Mouse (Mus musculus) heart, embryonic 13.5 days (tissue): Measurements from ENCODE around the gene Zfp771. TPM values are rescaled to one million over a fixed set of nuclear protein-coding genes. Genes with fewer than 3 reads are reported as not detected.
A peak's percentile ranks its signal among the peaks of the same experiment; 100 is the strongest.
"Not testable (repeated sequence)": the region's sequence is repeated elsewhere in the genome, so short reads cannot be mapped to it uniquely, and the experiment has no call there.

ENCODE experiments used
- ATAC-seq: fragments of 200-750 bp; cut with Nextera tagmentation; 2 replicates; pipeline ENCODE4 v1.8.0; 2017; ENCODE audit warnings: moderate TSS enrichment; ENCODE audit not compliant: insufficient number of reproducible peaks, low FRiP score, low TSS enrichment; ENCODE audit errors: extremely low read depth
- H3K27ac ChIP-seq: fragments of 300-500 bp; sonication (generic); replicated peaks from 2 replicates; pipeline ENCODE4 v1.5.1; 2015; ENCODE audit warnings: moderate library complexity, mild to moderate bottlenecking, inconsistent platforms
- H3K27me3 ChIP-seq: fragments of 300-500 bp; sonication (generic); replicated peaks from 2 replicates; pipeline ENCODE4 v1.6.1; 2015; ENCODE audit warnings: mild to moderate bottlenecking, inconsistent platforms
- H3K36me3 ChIP-seq: fragments of 300-500 bp; sonication (generic); 2 replicates; pipeline ENCODE4 v1.6.1; 2015; ENCODE audit warnings: mild to moderate bottlenecking, inconsistent platforms
- H3K4me1 ChIP-seq: fragments of 300-500 bp; sonication (generic); 2 replicates; pipeline ENCODE4 v1.6.1; 2015; ENCODE audit warnings: inconsistent platforms
- H3K4me2 ChIP-seq: fragments of 300-500 bp; sonication (generic); 2 replicates; pipeline ENCODE4 v1.6.1; 2015; ENCODE audit warnings: inconsistent platforms, mild to moderate bottlenecking, moderate library complexity
- H3K4me3 ChIP-seq: fragments of 300-500 bp; sonication (generic); 2 replicates; pipeline ENCODE4 v1.5.1; 2015; ENCODE audit warnings: moderate library complexity, mild to moderate bottlenecking, inconsistent platforms
- H3K9ac ChIP-seq: fragments of 300-500 bp; sonication (generic); 2 replicates; pipeline ENCODE4 v1.6.1; 2015; ENCODE audit warnings: inconsistent platforms, mild to moderate bottlenecking, moderate library complexity
- H3K9me3 ChIP-seq: fragments of 300-500 bp; sonication (generic); 2 replicates; pipeline ENCODE4 v1.6.1; 2016; ENCODE audit warnings: inconsistent platforms
- WGBS: fragments of 180-500 bp; shearing (Covaris S2); methylation state at CpG from one replicate; pipeline ENCODE4 v1.1.7; 2015; ENCODE audit warnings: mixed read lengths; 5-methylcytosine and 5-hydroxymethylcytosine counted together
- polyA plus RNA-seq: library from polyadenylated mRNA; unstranded; fragments of >200 nt; fragmentation: Nextera tagmentation; extraction: Ambion mirVana; gene quantifications from 2 replicates; pipeline ENCODE4 v1.2.1, GENCODE M21; 2015

The Zfp771 gene
- polyA plus RNA-seq, 1 experiment from 2014 or later, result 32.6 TPM

DNA sequence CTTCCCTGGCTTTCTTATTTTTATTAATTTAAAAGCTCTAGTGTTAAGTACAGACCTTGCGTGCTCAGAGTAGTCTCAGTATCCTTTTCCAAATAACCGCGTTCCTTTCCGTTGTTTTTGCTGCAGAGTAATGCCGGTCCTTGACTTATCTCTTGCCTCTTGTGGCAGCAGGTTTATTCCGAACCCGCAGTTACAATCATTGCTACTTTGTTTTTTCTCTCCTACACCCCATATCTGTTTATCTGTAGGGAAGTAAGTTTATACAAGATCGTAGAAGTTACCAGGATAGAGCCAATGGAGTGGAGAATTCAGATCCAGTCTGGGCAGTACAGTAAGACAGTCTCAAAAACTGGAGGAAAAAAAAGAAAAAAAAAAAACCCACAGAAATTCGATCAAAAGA lies 10.3 kb upstream of the Zfp771 start:
- ATAC-seq, result no peak
- H3K27ac ChIP-seq, result peak overlapping the region; percentile 98
- H3K4me3 ChIP-seq, result peak overlapping the region; percentile 90
- no peaks in the 10 kb centered on the region for H3K9me3 ChIP-seq
- WGBS, result 2% methylated on average over 9 of the region's 9 CpGs
- H3K4me1 ChIP-seq, result peaks cover 35% of the 10 kb centered on the region
- H3K9ac ChIP-seq, result peak overlapping the region; percentile 97
- H3K36me3 ChIP-seq, result peaks cover 65% of the 10 kb centered on the region
- H3K4me2 ChIP-seq, result peak overlapping the region; percentile 87
- no peaks in the 10 kb centered on the region for H3K27me3 ChIP-seq

DNA sequence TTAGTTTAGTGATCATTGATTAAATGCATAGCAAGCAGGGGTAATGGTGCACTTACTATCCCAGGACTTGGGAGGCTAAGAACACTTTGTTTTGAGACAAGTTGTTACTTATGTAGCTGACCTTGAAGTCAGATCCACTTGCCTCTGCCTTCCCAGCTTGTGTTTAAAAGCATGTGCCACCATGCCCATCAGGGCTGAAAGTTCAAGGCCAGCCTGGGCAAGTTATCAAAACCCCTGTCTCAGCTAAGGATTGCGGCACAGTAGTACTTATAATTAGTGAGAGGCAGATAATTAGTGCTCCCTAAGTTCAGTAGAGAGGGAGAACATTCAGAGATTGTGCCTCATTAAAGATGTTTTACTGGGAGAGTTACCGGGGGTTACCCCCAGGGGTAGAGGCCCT lies 9.3 kb upstream of the Zfp771 start:
- ATAC-seq, result no peak
- H3K4me1 ChIP-seq, result peaks cover 32% of the 10 kb centered on the region
- peak overlapping the region; percentile 87 for H3K4me2 ChIP-seq
- no peak overlapping the region for H3K9ac ChIP-seq
- peaks cover 65% of the 10 kb centered on the region for H3K36me3 ChIP-seq
- no peaks in the 10 kb centered on the region for H3K27me3 ChIP-seq
- H3K27ac ChIP-seq, result no peak overlapping the region
- 96% methylated on average over 2 of the region's 2 CpGs for WGBS
- peak overlapping the region; percentile 90; the same call in 1 of the 2 replicates for H3K4me3 ChIP-seq
- H3K9me3 ChIP-seq, result no peaks in the 10 kb centered on the region

DNA sequence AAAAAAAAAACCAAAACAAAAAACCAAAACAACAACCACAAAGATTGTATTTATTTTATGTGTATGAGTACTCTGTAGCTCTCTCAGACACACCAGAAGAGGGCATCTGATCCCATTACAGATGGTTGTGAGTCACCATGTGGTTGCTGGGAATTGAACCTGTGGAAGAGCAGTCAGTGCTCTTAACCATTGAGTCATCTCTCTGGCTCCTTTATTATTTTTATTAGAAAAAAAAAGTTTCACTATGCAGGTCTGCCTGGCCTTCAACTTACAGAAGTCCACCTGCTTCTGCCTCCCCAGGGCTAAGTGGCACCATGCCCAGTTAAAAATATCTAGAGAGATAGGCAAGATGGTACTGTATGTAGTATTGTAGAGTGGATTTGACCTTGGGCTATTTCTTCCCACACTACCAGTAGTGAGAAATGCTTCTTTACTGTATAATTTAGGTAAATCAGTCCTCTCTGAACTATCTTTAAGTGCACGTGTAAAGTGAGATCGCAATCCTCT lies 660 bp upstream of the Zfp771 start:
- H3K4me2 ChIP-seq, result peak overlapping the region; percentile 84
- peak overlapping the region; percentile 94 for H3K9ac ChIP-seq
- no peak for ATAC-seq
- peaks cover 27% of the 10 kb centered on the region for H3K4me1 ChIP-seq
- H3K36me3 ChIP-seq, result peaks cover 39% of the 10 kb centered on the region
- peak overlapping the region; percentile 89 for H3K4me3 ChIP-seq
- H3K9me3 ChIP-seq, result no peaks in the 10 kb centered on the region; the same call in 1 of the 2 replicates
- no peaks in the 10 kb centered on the region for H3K27me3 ChIP-seq
- peak overlapping the region; percentile 88 for H3K27ac ChIP-seq
- WGBS, result 37% methylated on average over 2 of the region's 2 CpGs

DNA sequence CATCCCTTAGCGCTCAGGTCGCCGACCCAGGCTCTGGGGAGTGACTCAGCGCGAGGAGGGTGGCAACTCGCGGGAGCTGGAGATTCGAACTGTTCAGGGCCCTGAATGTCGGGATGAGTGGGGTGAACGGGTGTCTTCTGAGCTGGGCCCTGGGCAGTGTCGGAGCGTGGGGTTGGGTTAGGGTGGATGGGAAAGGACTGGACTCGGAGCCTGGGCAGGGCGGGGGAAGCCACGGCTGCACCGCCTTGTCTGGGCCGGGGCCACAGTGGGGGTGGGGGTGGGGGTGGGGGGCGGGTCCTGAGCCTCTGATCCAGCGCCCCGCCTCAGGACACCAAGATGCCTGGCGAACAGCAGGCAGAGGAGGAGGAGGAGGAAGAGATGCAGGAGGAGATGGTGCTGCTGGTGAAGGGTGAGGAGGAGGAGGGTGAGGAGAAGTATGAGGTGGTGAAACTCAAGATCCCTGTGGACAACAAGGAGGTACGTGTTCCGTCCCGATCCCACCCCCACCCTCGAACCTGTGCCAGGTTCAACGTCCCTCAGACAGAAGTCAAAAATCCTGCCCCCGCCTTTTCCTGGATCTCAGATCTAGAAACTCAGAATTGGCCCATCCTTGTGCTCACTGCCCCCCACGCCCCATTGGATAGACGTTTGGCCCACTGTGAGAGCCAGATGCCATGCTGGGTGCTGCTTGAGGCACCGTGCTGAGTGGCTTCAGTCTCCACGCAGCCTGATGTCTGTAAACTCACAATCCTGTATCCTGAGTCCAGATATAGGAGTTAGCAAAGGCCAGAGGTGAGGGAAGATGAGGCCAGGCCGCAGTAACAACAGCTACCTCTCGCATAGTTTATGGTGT lies 810 bp downstream of the Zfp771 start:
- H3K27ac ChIP-seq, result peak overlapping the region; percentile 88
- H3K4me2 ChIP-seq, result peak overlapping the region; percentile 84
- H3K27me3 ChIP-seq, result no peaks in the 10 kb centered on the region
- H3K4me3 ChIP-seq, result peak overlapping the region; percentile 89
- H3K9ac ChIP-seq, result peak overlapping the region; percentile 94
- WGBS, result 14% methylated on average over 28 of the region's 33 CpGs
- H3K4me1 ChIP-seq, result peaks cover 27% of the 10 kb centered on the region
- no peaks in the 10 kb centered on the region; the same call in 1 of the 2 replicates for H3K9me3 ChIP-seq
- no peak for ATAC-seq
- peaks cover 40% of the 10 kb centered on the region for H3K36me3 ChIP-seq

DNA sequence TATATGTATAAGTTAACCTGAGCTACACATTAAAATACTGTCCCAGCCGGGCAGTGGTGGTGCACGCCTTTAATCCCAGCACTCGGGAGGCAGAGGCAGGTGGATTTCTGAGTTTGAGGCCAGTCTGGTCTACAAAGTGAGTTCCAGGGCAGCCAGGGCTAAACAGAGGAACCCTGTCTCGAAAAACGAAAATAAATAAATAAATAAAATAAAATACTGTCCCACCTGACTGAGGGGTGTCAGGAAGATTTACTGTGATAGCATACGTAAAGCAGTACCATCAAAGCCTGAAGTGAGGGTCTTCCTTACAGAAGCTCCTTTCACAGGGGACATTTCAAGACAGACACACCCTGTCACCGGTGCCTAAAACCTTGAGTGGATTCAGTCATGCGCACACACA lies 6.4 kb downstream of the Zfp771 start:
- H3K36me3 ChIP-seq, result peaks cover 60% of the 10 kb centered on the region
- H3K27ac ChIP-seq, H3K27me3 ChIP-seq, H3K4me3 ChIP-seq, ATAC-seq, H3K9me3 ChIP-seq, H3K4me2 ChIP-seq, H3K9ac ChIP-seq: not testable (repeated sequence)
- peaks cover 26% of the 10 kb centered on the region for H3K4me1 ChIP-seq
- WGBS, result 90% methylated on average over 8 of the region's 8 CpGs

- Histone ChIP-seq H3K4me3 (no peak overlapping the region), H3K27me3 (no peaks in the 10 kb centered on the region), H3K4me1 (peaks cover 14% of the 10 kb centered on the region), H3K36me3 (peaks cover 54% of the 10 kb centered on the region), H3K9ac (no peak overlapping the region), H3K9me3 (no peaks in the 10 kb centered on the region), H3K4me2 (no peak overlapping the region), H3K27ac (no peak overlapping the region)
- ATAC-seq, result no peak
- WGBS, result 84% methylated on average over 2 of the region's 2 CpGs
These were observed 8.3 kb downstream of the Zfp771 start for GRCm38 (mm10) chr7:127252414-127252813.

DNA sequence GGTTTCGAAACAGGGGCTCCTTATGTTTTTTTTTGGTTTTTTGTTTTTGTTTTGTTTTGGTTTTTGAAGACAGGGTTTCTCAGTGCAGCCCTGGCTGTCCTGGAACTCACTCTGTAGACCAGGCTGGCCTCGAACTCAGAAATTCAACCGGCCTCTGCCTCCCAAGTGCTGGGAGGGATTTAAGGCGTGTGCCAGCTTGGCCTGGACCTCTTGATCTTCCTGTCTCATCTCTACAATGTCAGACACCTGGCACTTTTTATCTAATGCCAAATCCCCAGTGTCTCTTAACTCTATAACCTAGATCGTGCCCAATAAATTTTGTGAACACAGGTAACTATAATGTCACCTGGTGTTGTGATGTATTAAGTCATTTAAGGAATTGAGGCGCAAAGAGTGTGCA lies 9.3 kb downstream of the Zfp771 start:
- no peaks in the 10 kb centered on the region for H3K9me3 ChIP-seq
- peak overlapping the region; percentile 62 for H3K4me3 ChIP-seq
- WGBS, result 74% methylated on average over 6 of the region's 6 CpGs
- H3K36me3 ChIP-seq, result peaks cover 48% of the 10 kb centered on the region
- no peaks in the 10 kb centered on the region for H3K27me3 ChIP-seq
- H3K27ac ChIP-seq, result peak overlapping the region; percentile 85
- H3K9ac ChIP-seq, result peak overlapping the region; percentile 83
- ATAC-seq, result no peak
- H3K4me1 ChIP-seq, result peaks cover 14% of the 10 kb centered on the region
- H3K4me2 ChIP-seq, result peak overlapping the region; percentile 87

DNA sequence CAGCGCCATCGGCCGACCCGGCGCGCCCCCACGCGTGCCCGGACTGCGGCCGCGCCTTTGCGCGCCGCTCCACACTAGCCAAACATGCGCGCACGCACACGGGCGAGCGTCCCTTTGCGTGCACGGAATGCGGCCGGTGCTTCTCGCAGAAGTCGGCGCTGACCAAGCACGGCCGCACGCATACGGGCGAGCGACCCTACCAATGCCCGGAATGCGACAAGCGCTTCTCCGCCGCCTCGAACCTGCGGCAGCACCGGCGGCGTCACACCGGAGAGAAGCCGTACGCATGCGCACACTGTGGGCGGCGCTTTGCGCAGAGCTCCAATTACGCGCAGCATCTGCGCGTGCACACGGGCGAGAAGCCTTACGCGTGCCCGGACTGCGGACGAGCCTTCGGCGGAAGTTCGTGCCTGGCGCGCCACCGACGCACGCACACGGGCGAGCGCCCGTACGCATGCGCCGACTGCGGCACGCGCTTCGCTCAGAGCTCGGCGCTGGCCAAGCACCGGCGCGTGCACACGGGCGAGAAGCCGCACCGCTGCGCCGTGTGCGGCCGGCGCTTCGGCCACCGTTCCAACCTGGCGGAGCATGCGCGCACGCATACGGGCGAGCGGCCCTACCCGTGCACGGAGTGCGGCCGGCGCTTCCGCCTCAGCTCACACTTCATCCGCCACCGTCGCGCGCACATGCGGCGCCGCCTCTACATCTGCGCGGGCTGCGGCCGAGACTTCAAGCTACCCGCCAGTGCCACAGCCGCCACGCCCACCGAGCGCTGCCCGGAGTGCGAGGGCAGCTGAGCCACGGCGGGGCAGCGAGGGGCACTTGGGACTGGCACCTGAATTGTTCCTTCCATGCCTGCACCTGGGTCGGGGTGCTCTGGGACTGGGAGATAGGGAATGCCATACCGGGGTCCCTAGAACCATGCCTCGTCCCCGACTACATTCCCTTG lies 10.0 kb downstream of the Zfp771 start:
- peak overlapping the region; percentile 85 for H3K27ac ChIP-seq
- H3K4me2 ChIP-seq, result peak overlapping the region; percentile 87
- H3K27me3 ChIP-seq, result no peaks in the 10 kb centered on the region
- H3K9ac ChIP-seq, result peak overlapping the region; percentile 88
- peaks cover 43% of the 10 kb centered on the region for H3K36me3 ChIP-seq
- H3K4me1 ChIP-seq, result peaks cover 16% of the 10 kb centered on the region
- H3K4me3 ChIP-seq, result peak overlapping the region; percentile 62
- ATAC-seq, result peak; percentile 84
- H3K9me3 ChIP-seq, result no peaks in the 10 kb centered on the region
- WGBS, result under 1% methylated on average over 136 of the region's 136 CpGs

DNA sequence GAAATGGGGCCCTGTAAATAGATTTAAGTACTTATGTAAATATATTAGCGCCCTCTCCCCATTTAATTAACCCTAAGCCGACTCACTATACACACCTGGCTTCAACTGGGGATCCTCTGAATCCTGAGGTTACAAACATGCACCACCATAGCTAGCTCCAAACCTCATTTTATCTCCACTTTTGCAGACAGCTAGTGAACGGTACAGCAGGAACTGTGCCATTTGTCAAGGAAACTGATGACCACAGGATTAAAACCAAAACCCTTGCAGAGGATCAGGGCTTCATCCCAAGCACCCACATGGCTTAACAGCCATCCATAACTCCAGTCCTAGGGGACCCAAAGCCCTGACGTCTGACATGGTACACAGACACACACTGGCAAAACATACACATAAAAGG lies 10.9 kb downstream of the Zfp771 start:
- H3K9me3 ChIP-seq, result no peaks in the 10 kb centered on the region
- peaks cover 34% of the 10 kb centered on the region for H3K36me3 ChIP-seq
- H3K27ac ChIP-seq, result peak overlapping the region; percentile 85; the same call in 1 of the 2 replicates
- H3K9ac ChIP-seq, result peak overlapping the region; percentile 88
- peak overlapping the region; percentile 87 for H3K4me2 ChIP-seq
- H3K4me3 ChIP-seq, result peak overlapping the region; percentile 62
- WGBS, result 22% methylated on average over 4 of the region's 4 CpGs
- ATAC-seq, result no peak
- H3K27me3 ChIP-seq, result no peaks in the 10 kb centered on the region
- H3K4me1 ChIP-seq, result peaks cover 25% of the 10 kb centered on the region

DNA sequence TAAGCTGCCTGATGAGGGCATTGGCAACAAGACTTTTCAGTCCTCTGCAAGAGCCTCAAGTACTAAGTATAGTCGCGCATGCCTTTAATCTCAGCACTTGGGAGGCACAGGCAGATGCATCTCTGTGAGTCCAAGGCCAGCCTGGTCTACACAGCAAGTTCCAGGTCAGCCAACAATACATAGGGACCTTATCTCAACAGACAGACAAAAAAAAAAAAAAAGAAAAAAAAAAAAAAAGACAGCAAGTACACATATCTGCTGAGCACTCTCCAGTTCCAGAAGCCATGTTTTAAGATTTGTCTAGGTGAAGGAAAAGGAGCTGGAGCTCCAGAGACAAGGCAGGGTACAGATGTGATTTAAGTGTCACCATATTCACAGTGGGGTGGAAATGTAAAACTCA lies 11.9 kb downstream of the Zfp771 start:
- Histone ChIP-seq H3K27me3 (no peaks in the 10 kb centered on the region), H3K9me3 (no peaks in the 10 kb centered on the region), H3K27ac (no peak overlapping the region), H3K9ac (no peak overlapping the region), H3K4me1 (peaks cover 28% of the 10 kb centered on the region), H3K4me2 (no peak overlapping the region), H3K36me3 (peaks cover 27% of the 10 kb centered on the region), H3K4me3 (no peak overlapping the region)
- 76% methylated on average over 2 of the region's 2 CpGs for WGBS
- no peak for ATAC-seq

GRCm38 (mm10) chr7:127256518-127256917 lies 12.4 kb downstream of the Zfp771 start:
- Histone ChIP-seq H3K27ac (no peak overlapping the region), H3K4me1 (peaks cover 33% of the 10 kb centered on the region), H3K27me3 (no peaks in the 10 kb centered on the region), H3K9me3 (no peaks in the 10 kb centered on the region), H3K4me2 (no peak overlapping the region), H3K4me3 (no peak overlapping the region), H3K36me3 (peaks cover 24% of the 10 kb centered on the region), H3K9ac (no peak overlapping the region)
- no peak for ATAC-seq
- WGBS, result 89% methylated on average over 5 of the region's 5 CpGs
